Comparison of ENCODE assay signal across 10 mouse cellular contexts in the genomic region with DNA sequence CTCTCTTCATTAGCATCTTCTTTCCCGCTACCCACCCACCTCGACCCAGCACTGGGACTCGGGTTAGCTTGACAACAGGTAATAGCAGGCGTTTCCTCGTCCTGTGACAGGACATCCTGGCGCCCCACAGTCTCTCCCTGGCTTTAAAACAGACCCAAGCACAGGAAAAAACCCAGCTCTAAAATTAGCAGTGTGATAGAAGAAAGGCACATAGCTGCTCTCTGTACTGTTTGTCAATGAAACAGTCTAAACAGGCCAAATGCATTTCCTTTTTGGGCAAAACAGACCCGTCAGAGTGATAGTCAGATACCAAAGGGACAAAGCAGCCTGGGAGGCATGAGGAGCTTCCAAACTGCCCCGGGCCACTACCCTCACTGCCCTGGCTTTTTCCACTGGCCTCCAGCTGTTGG. TPM values are rescaled to one million over a fixed set of nuclear protein-coding genes. Genes with fewer than 3 reads are reported as not detected.
DNase-seq lines count a peak whose midpoint lies in the region; ATAC-seq and TF ChIP-seq lines count a peak whose summit lies in the region.
"Had no signal": no experiment of that assay in that cellular context is flagged by ENCODE, and none has a peak within 500 bp of the region (broad histone marks: within the 10 kb centered on the region; RNA-seq: fewer than 3 reads in every experiment).

No protein-coding gene starts in this region.

- no peak for DNase-seq in embryonic facial prominence, embryonic 10.5 days (ENCODE audit: low spot score)
- no peak for DNase-seq in embryonic facial prominence, embryonic 14.5 days (ENCODE audit: low spot score)
- peak; percentile 49 for DNase-seq in heart, postnatal 4 days
- DNase-seq in lung, embryonic 14.5 days, result peak; percentile 59
- DNase-seq in urinary bladder, postnatal 4 days (ENCODE audit: low spot score in 2 of 2), result no peak
- DNase-seq: cerebellum, adult 9-11 months had no signal

- no peaks in the 10 kb centered on the region for H3K4me1 ChIP-seq in embryonic facial prominence, embryonic 12.5 days
- no peaks in the 10 kb centered on the region for H3K4me1 ChIP-seq in embryonic facial prominence, embryonic 10.5 days
- no peaks in the 10 kb centered on the region for H3K4me1 ChIP-seq in embryonic facial prominence, embryonic 14.5 days (ENCODE audit: control insufficient read depth, insufficient read depth, low read length)
- H3K4me1 ChIP-seq in lung, embryonic 14.5 days (ENCODE audit: insufficient read depth), result peaks cover 7% of the 10 kb centered on the region; the same call in 1 of the 2 replicates
- no peaks in the 10 kb centered on the region for H3K4me1 ChIP-seq in forebrain, embryonic 15.5 days
- no peaks in the 10 kb centered on the region for H3K4me1 ChIP-seq in forebrain, embryonic 16.5 days (replicated peaks; ENCODE audit: control insufficient read depth, insufficient read depth, low read length)

- no peak overlapping the region for H3K4me3 ChIP-seq in embryonic facial prominence, embryonic 12.5 days
- no peak overlapping the region for H3K4me3 ChIP-seq in embryonic facial prominence, embryonic 10.5 days
- H3K4me3 ChIP-seq in embryonic facial prominence, embryonic 14.5 days (ENCODE audit: low read depth, low read length), result no peak overlapping the region
- no peak overlapping the region for H3K4me3 ChIP-seq in lung, embryonic 14.5 days (ENCODE audit: low read depth, low read length)
- H3K4me3 ChIP-seq in forebrain, embryonic 15.5 days, result no peak overlapping the region
- H3K4me3 ChIP-seq in forebrain, embryonic 16.5 days (replicated peaks; ENCODE audit: low read length), result no peak overlapping the region

- ATAC-seq in embryonic facial prominence, embryonic 12.5 days (ENCODE audit: insufficient number of reproducible peaks, insufficient read depth, low FRiP score, low TSS enrichment), result no peak
- no peak for ATAC-seq in embryonic facial prominence, embryonic 14.5 days (ENCODE audit: low read depth)
- no peak for ATAC-seq in lung, embryonic 14.5 days (ENCODE audit: insufficient read depth)
- no peak for ATAC-seq in forebrain, embryonic 15.5 days (replicated peaks)
- no peak for ATAC-seq in forebrain, embryonic 16.5 days

- H3K27ac ChIP-seq in embryonic facial prominence, embryonic 12.5 days, result 0 out of 2 replicates have a peak overlapping the region, but pooled peaks have one; percentile 7
- H3K27ac ChIP-seq in embryonic facial prominence, embryonic 10.5 days (replicated peaks), result no peak overlapping the region; the same call in 1 of the 2 replicates
- peak overlapping the region; percentile 24; the same call in 1 of the 2 replicates for H3K27ac ChIP-seq in embryonic facial prominence, embryonic 14.5 days (replicated peaks; ENCODE audit: low read depth, low read length)
- H3K27ac ChIP-seq in lung, embryonic 14.5 days (ENCODE audit: low read depth), result peak overlapping the region; percentile 51; the same call in 1 of the 2 replicates
- no peak overlapping the region for H3K27ac ChIP-seq in forebrain, embryonic 15.5 days (replicated peaks)
- no peak overlapping the region for H3K27ac ChIP-seq in forebrain, embryonic 16.5 days (ENCODE audit: low read length)

- no peaks in the 10 kb centered on the region for H3K27me3 ChIP-seq in embryonic facial prominence, embryonic 12.5 days
- H3K27me3 ChIP-seq in embryonic facial prominence, embryonic 10.5 days (replicated peaks; ENCODE audit: low read depth, poor library complexity, severe bottlenecking), result no peaks in the 10 kb centered on the region
- no peaks in the 10 kb centered on the region for H3K27me3 ChIP-seq in embryonic facial prominence, embryonic 14.5 days (replicated peaks; ENCODE audit: control insufficient read depth, insufficient read depth, low read length)
- no peaks in the 10 kb centered on the region for H3K27me3 ChIP-seq in lung, embryonic 14.5 days (ENCODE audit: insufficient read depth, low read length)
- H3K27me3 ChIP-seq in forebrain, embryonic 15.5 days, result no peaks in the 10 kb centered on the region
- H3K27me3 ChIP-seq in forebrain, embryonic 16.5 days (replicated peaks; ENCODE audit: control insufficient read depth, insufficient read depth, low read length), result no peaks in the 10 kb centered on the region

- H3K4me2 ChIP-seq in embryonic facial prominence, embryonic 12.5 days (replicated peaks), result no peak overlapping the region
- no peak overlapping the region for H3K4me2 ChIP-seq in embryonic facial prominence, embryonic 14.5 days (ENCODE audit: low read depth, low read length)
- H3K4me2 ChIP-seq in lung, embryonic 14.5 days, result 0 out of 2 replicates have a peak overlapping the region, but pooled peaks have one; percentile 10
- no peak overlapping the region for H3K4me2 ChIP-seq in forebrain, embryonic 15.5 days (replicated peaks)
- no peak overlapping the region for H3K4me2 ChIP-seq in forebrain, embryonic 16.5 days (ENCODE audit: low read length)

- WGBS in embryonic facial prominence, embryonic 12.5 days, result 69% methylated on average over 8 of the region's 8 CpGs
- WGBS in embryonic facial prominence, embryonic 10.5 days, result 81% methylated on average over 8 of the region's 8 CpGs
- WGBS in embryonic facial prominence, embryonic 14.5 days, result 68% methylated on average over 8 of the region's 8 CpGs
- WGBS in lung, embryonic 14.5 days, result 52% methylated on average over 8 of the region's 8 CpGs
- WGBS in forebrain, embryonic 15.5 days, result 79% methylated on average over 8 of the region's 8 CpGs
- WGBS in forebrain, embryonic 16.5 days, result 77% methylated on average over 8 of the region's 8 CpGs

- H3K9ac ChIP-seq in embryonic facial prominence, embryonic 12.5 days, result no peak overlapping the region
- H3K9ac ChIP-seq in embryonic facial prominence, embryonic 14.5 days (ENCODE audit: low read depth, low read length), result no peak overlapping the region
- H3K9ac ChIP-seq in lung, embryonic 14.5 days, result no peak overlapping the region
- no peak overlapping the region for H3K9ac ChIP-seq in forebrain, embryonic 15.5 days (replicated peaks)
- no peak overlapping the region for H3K9ac ChIP-seq in forebrain, embryonic 16.5 days (replicated peaks; ENCODE audit: low read depth, low read length)

- no peak for TF ChIP-seq CTCF in lung, embryonic 14.5 days (IDR thresholded peaks at IDR 0.05; ENCODE audit: low read depth)

- no peaks in the 10 kb centered on the region for H3K9me3 ChIP-seq in embryonic facial prominence, embryonic 12.5 days
- H3K9me3 ChIP-seq in embryonic facial prominence, embryonic 10.5 days, result no peaks in the 10 kb centered on the region
- H3K9me3 ChIP-seq in embryonic facial prominence, embryonic 14.5 days (ENCODE audit: control insufficient read depth, low read length), result no peaks in the 10 kb centered on the region
- no peaks in the 10 kb centered on the region for H3K9me3 ChIP-seq in lung, embryonic 14.5 days (ENCODE audit: low read depth, low read length)
- no peaks in the 10 kb centered on the region for H3K9me3 ChIP-seq in forebrain, embryonic 15.5 days
- no peaks in the 10 kb centered on the region for H3K9me3 ChIP-seq in forebrain, embryonic 16.5 days (ENCODE audit: control insufficient read depth, low read length)

- peaks cover 9% of the 10 kb centered on the region; the same call in 1 of the 2 replicates for H3K36me3 ChIP-seq in embryonic facial prominence, embryonic 12.5 days
- H3K36me3 ChIP-seq in embryonic facial prominence, embryonic 10.5 days (replicated peaks), result peaks cover 52% of the 10 kb centered on the region
- H3K36me3 ChIP-seq in embryonic facial prominence, embryonic 14.5 days (ENCODE audit: control insufficient read depth, insufficient read depth, low read length), result 0 out of 2 replicates have a peak, but pooled peaks cover 12% of the 10 kb centered on the region
- H3K36me3 ChIP-seq in lung, embryonic 14.5 days (ENCODE audit: insufficient read depth), result peaks cover 68% of the 10 kb centered on the region
- H3K36me3 ChIP-seq in forebrain, embryonic 15.5 days, result peaks cover 1% of the 10 kb centered on the region; the same call in 1 of the 2 replicates
- peaks cover 5% of the 10 kb centered on the region; the same call in 1 of the 2 replicates for H3K36me3 ChIP-seq in forebrain, embryonic 16.5 days (ENCODE audit: control insufficient read depth, insufficient read depth)

RNA-seq across cellular contexts. Expression of a gene that starts 15.9 kb away (rescaled TPM):
- 13.2 and 15.5 TPM in 2 replicates for polyA plus RNA-seq in embryonic facial prominence, embryonic 12.5 days (2016; fragmentation: Nextera tagmentation; extraction: Ambion mirVana)
- 10.6 and 11.0 TPM in 2 replicates for polyA plus RNA-seq in embryonic facial prominence, embryonic 10.5 days (2016; fragmentation: Nextera tagmentation; extraction: Ambion mirVana)
- 22.6 and 23.2 TPM in 2 replicates for polyA plus RNA-seq in embryonic facial prominence, embryonic 14.5 days (2014; fragmentation: Nextera tagmentation; extraction: Ambion mirVana)
- total RNA-seq in heart, postnatal 4 days (2021), result 10 to 100 TPM; 25.2 to 27.4 TPM
- 65.2 and 67.1 TPM in 2 replicates for polyA plus RNA-seq in lung, embryonic 14.5 days (2014; fragmentation: Nextera tagmentation; extraction: Ambion mirVana)
- polyA plus RNA-seq in forebrain, embryonic 15.5 days (2015; fragmentation: Nextera tagmentation; extraction: Ambion mirVana), result 10.5 and 11.5 TPM in 2 replicates
- 12.0 and 12.5 TPM in 2 replicates for polyA plus RNA-seq in forebrain, embryonic 16.5 days (2015; fragmentation: Nextera tagmentation; extraction: Ambion mirVana)
- total RNA-seq: monocyte, adult 5-6 weeks had no signal

RNA-seq across cellular contexts. Expression of a gene that starts 48.3 kb away (rescaled TPM):
- 49.1 and 51.0 TPM in 2 replicates for polyA plus RNA-seq in embryonic facial prominence, embryonic 12.5 days (2016; fragmentation: Nextera tagmentation; extraction: Ambion mirVana)
- polyA plus RNA-seq in embryonic facial prominence, embryonic 10.5 days (2016; fragmentation: Nextera tagmentation; extraction: Ambion mirVana), result 54.0 and 55.5 TPM in 2 replicates
- polyA plus RNA-seq in embryonic facial prominence, embryonic 14.5 days (2014; fragmentation: Nextera tagmentation; extraction: Ambion mirVana), result 24.8 and 37.2 TPM in 2 replicates
- total RNA-seq in heart, postnatal 4 days (2021), result 10 to 100 TPM; 16.4 to 17.5 TPM
- 41.8 and 46.5 TPM in 2 replicates for polyA plus RNA-seq in lung, embryonic 14.5 days (2014; fragmentation: Nextera tagmentation; extraction: Ambion mirVana)
- polyA plus RNA-seq in forebrain, embryonic 15.5 days (2015; fragmentation: Nextera tagmentation; extraction: Ambion mirVana), result 54.6 and 57.2 TPM in 2 replicates
- 47.0 and 62.9 TPM in 2 replicates for polyA plus RNA-seq in forebrain, embryonic 16.5 days (2015; fragmentation: Nextera tagmentation; extraction: Ambion mirVana)

RNA-seq across cellular contexts. Expression of a gene that starts 51.6 kb away (rescaled TPM):
- polyA plus RNA-seq in embryonic facial prominence, embryonic 12.5 days (2016; fragmentation: Nextera tagmentation; extraction: Ambion mirVana), result 29.0 and 29.8 TPM in 2 replicates
- polyA plus RNA-seq in embryonic facial prominence, embryonic 10.5 days (2016; fragmentation: Nextera tagmentation; extraction: Ambion mirVana), result 31.5 and 31.6 TPM in 2 replicates
- 13.9 and 17.5 TPM in 2 replicates for polyA plus RNA-seq in embryonic facial prominence, embryonic 14.5 days (2014; fragmentation: Nextera tagmentation; extraction: Ambion mirVana)
- total RNA-seq in heart, postnatal 4 days (2021), result 1 to 10 TPM; 7.0 to 7.3 TPM
- 16.9 and 18.0 TPM in 2 replicates for polyA plus RNA-seq in lung, embryonic 14.5 days (2014; fragmentation: Nextera tagmentation; extraction: Ambion mirVana)
- 24.0 and 25.4 TPM in 2 replicates for polyA plus RNA-seq in forebrain, embryonic 15.5 days (2015; fragmentation: Nextera tagmentation; extraction: Ambion mirVana)
- 26.6 and 28.4 TPM in 2 replicates for polyA plus RNA-seq in forebrain, embryonic 16.5 days (2015; fragmentation: Nextera tagmentation; extraction: Ambion mirVana)

RNA-seq across cellular contexts. Expression of a gene that starts 51.9 kb away (rescaled TPM):
- 10.5 and 12.0 TPM in 2 replicates for polyA plus RNA-seq in embryonic facial prominence, embryonic 12.5 days (2016; fragmentation: Nextera tagmentation; extraction: Ambion mirVana)
- polyA plus RNA-seq in embryonic facial prominence, embryonic 10.5 days (2016; fragmentation: Nextera tagmentation; extraction: Ambion mirVana), result 8.3 and 8.6 TPM in 2 replicates
- 7.1 and 7.7 TPM in 2 replicates for polyA plus RNA-seq in embryonic facial prominence, embryonic 14.5 days (2014; fragmentation: Nextera tagmentation; extraction: Ambion mirVana)
- total RNA-seq in heart, postnatal 4 days (2021), result 10 to 100 TPM; 15.1 to 16.3 TPM
- 8.7 and 9.8 TPM in 2 replicates for polyA plus RNA-seq in lung, embryonic 14.5 days (2014; fragmentation: Nextera tagmentation; extraction: Ambion mirVana)
- 7.6 and 8.5 TPM in 2 replicates for polyA plus RNA-seq in forebrain, embryonic 15.5 days (2015; fragmentation: Nextera tagmentation; extraction: Ambion mirVana)
- 5.9 and 6.8 TPM in 2 replicates for polyA plus RNA-seq in forebrain, embryonic 16.5 days (2015; fragmentation: Nextera tagmentation; extraction: Ambion mirVana)

RNA-seq across cellular contexts. Expression of a gene that starts 53.1 kb away (rescaled TPM):
- 0.48 and 0.88 TPM in 2 replicates for polyA plus RNA-seq in embryonic facial prominence, embryonic 12.5 days (2016; fragmentation: Nextera tagmentation; extraction: Ambion mirVana)
- 0.09 and 0.14 TPM in 2 replicates for polyA plus RNA-seq in embryonic facial prominence, embryonic 10.5 days (2016; fragmentation: Nextera tagmentation; extraction: Ambion mirVana)
- 1.8 and 2.9 TPM in 2 replicates for polyA plus RNA-seq in embryonic facial prominence, embryonic 14.5 days (2014; fragmentation: Nextera tagmentation; extraction: Ambion mirVana)
- 1 to 10 TPM; 1.4 TPM for total RNA-seq in heart, postnatal 4 days (2021)
- not detected in 2 replicates for polyA plus RNA-seq in lung, embryonic 14.5 days (2014; fragmentation: Nextera tagmentation; extraction: Ambion mirVana)
- not detected in 2 replicates for polyA plus RNA-seq in forebrain, embryonic 15.5 days (2015; fragmentation: Nextera tagmentation; extraction: Ambion mirVana)
- not detected in 2 replicates for polyA plus RNA-seq in forebrain, embryonic 16.5 days (2015; fragmentation: Nextera tagmentation; extraction: Ambion mirVana)
- total RNA-seq: monocyte, adult 5-6 weeks had no signal

Comparison
In these comparisons a context has a peak if more than half of its experiments do, and no peak if none do; other contexts are left out.
1. H3K27ac ChIP-seq: peak in embryonic facial prominence, embryonic 12.5 days (single experiment), embryonic facial prominence, embryonic 14.5 days (single experiment) and lung, embryonic 14.5 days (single experiment); none in embryonic facial prominence, embryonic 10.5 days (single experiment), forebrain, embryonic 15.5 days (single experiment) and forebrain, embryonic 16.5 days (single experiment).
2. DNase-seq: peak in heart, postnatal 4 days (single experiment) and lung, embryonic 14.5 days (single experiment); none in embryonic facial prominence, embryonic 10.5 days (single experiment), embryonic facial prominence, embryonic 14.5 days (single experiment) and urinary bladder, postnatal 4 days (0 of 2).